Mouse (Mus musculus): ENCODE data around the gene Rnf38. TPM values are rescaled to one million over a fixed set of nuclear protein-coding genes. Genes with fewer than 3 reads are reported as not detected.

Rnf38 gene
- polyA plus RNA-seq, 1 experiment from 2014 or later, result 26.1 TPM

- no peak for TF ChIP-seq CTCF (IDR thresholded peaks at IDR 0.05)
Observed at GRCm38 (mm10) chr4:44251521-44251920, 17.9 kb upstream of the Rnf38 start.

GRCm38 (mm10) chr4:44249705-44250104, 16.1 kb upstream of the Rnf38 start:
- in situ Hi-C loops (cut with MboI; ENCODE audit: low pct_unique_long_range_greater_than_20kb), result no loop called here
- CTCF ChIA-PET, result no interaction called here
- POLR2A ChIA-PET, result no interaction called here
- ATAC-seq, result no peak
- no peaks in the 10 kb centered on the region for H3K27me3 ChIP-seq
- TF ChIP-seq CTCF (IDR thresholded peaks at IDR 0.05), result no peak
- no peak for DNase-seq (ENCODE audit: low read depth, low spot score)

More at GRCm38 (mm10) chr4:44251521-44251920, 17.9 kb upstream of the Rnf38 start:
- CTCF ChIA-PET, result no interaction called here
- no peaks in the 10 kb centered on the region for H3K27me3 ChIP-seq
- DNase-seq (ENCODE audit: low read depth, low spot score), result no peak
- ATAC-seq, result no peak
- in situ Hi-C loops (cut with MboI; ENCODE audit: low pct_unique_long_range_greater_than_20kb), result no loop called here
- POLR2A ChIA-PET, result no interaction called here

GRCm38 (mm10) chr4:44247051-44247939, 13.7 kb upstream of the Rnf38 start:
- ChIA-PET POLR2A (no interaction called here), CTCF (no interaction called here)
- DNase-seq (ENCODE audit: low read depth, low spot score), result no peak
- in situ Hi-C loops (cut with MboI; ENCODE audit: low pct_unique_long_range_greater_than_20kb), result no loop called here
- H3K27me3 ChIP-seq, result no peaks in the 10 kb centered on the region
- no peak for ATAC-seq
- no peak for TF ChIP-seq CTCF (IDR thresholded peaks at IDR 0.05)

- TF ChIP-seq CTCF (IDR thresholded peaks at IDR 0.05), result no peak
- no peak for DNase-seq (ENCODE audit: low read depth, low spot score)
- CTCF ChIA-PET, result interaction anchor here (1.5 kb wide), 1 partner anchor 38 kb away, joined by 3 read pairs; no protein-coding TSS in a partner anchor
- POLR2A ChIA-PET, result no interaction called here
- no peaks in the 10 kb centered on the region for H3K27me3 ChIP-seq
- in situ Hi-C loops (cut with MboI; ENCODE audit: low pct_unique_long_range_greater_than_20kb), result no loop called here
- no peak for ATAC-seq
Observed at GRCm38 (mm10) chr4:44246285-44246684, 12.7 kb upstream of the Rnf38 start.

GRCm38 (mm10) chr4:44241638-44242037, 8.0 kb upstream of the Rnf38 start:
- DNase-seq (ENCODE audit: low read depth, low spot score), result no peak
- in situ Hi-C loops (cut with MboI; ENCODE audit: low pct_unique_long_range_greater_than_20kb), result no loop called here
- ATAC-seq, result no peak
- CTCF ChIA-PET, result no interaction called here
- no peak for TF ChIP-seq CTCF (IDR thresholded peaks at IDR 0.05)
- H3K27me3 ChIP-seq, result no peaks in the 10 kb centered on the region
- POLR2A ChIA-PET, result no interaction called here

- CTCF ChIA-PET, result no interaction called here
- in situ Hi-C loops (cut with MboI; ENCODE audit: low pct_unique_long_range_greater_than_20kb), result no loop called here
- H3K27me3 ChIP-seq, result no peaks in the 10 kb centered on the region
- no peak for TF ChIP-seq CTCF (IDR thresholded peaks at IDR 0.05)
- DNase-seq (ENCODE audit: low read depth, low spot score), result no peak
- POLR2A ChIA-PET, result interaction anchor here (1.0 kb wide), 1 partner anchor 9 kb away, joined by 3 read pairs; no protein-coding TSS in a partner anchor
- ATAC-seq, result no peak
Observed at GRCm38 (mm10) chr4:44235946-44236345, 2.4 kb upstream of the Rnf38 start.

GRCm38 (mm10) chr4:44234004-44234866, 646 bp upstream of the Rnf38 start:
- POLR2A ChIA-PET, result interaction anchor here (1.3 kb wide), 1 partner anchor 10 kb away, joined by 4 read pairs; no protein-coding TSS in a partner anchor
- no peaks in the 10 kb centered on the region for H3K27me3 ChIP-seq
- in situ Hi-C loops (cut with MboI; ENCODE audit: low pct_unique_long_range_greater_than_20kb), result no loop called here
- ATAC-seq, result peak; percentile 99
- CTCF ChIA-PET, result no interaction called here
- no peak for TF ChIP-seq CTCF (IDR thresholded peaks at IDR 0.05)
- peak; percentile 31 for DNase-seq (ENCODE audit: low read depth, low spot score)

GRCm38 (mm10) chr4:44232771-44233712, 547 bp downstream of the Rnf38 start:
- ATAC-seq (peak; percentile 14), DNase-seq (ENCODE audit: low read depth, low spot score) (no peak)
- ChIA-PET CTCF (interaction anchor here (1.2 kb wide), 1 partner anchor 60 kb away, joined by 6 read pairs; no protein-coding TSS in a partner anchor), POLR2A (interaction anchor here (1.1 to 1.3 kb wide), 2 partner anchors 11 to 36 kb away, joined by 3 to 4 read pairs; no protein-coding TSS in a partner anchor)
- no peaks in the 10 kb centered on the region for H3K27me3 ChIP-seq
- in situ Hi-C loops (cut with MboI; ENCODE audit: low pct_unique_long_range_greater_than_20kb), result no loop called here
- TF ChIP-seq CTCF (IDR thresholded peaks at IDR 0.05), result no peak

- in situ Hi-C loops (cut with MboI; ENCODE audit: low pct_unique_long_range_greater_than_20kb), result no loop called here
- POLR2A ChIA-PET, result no interaction called here
- DNase-seq (ENCODE audit: low read depth, low spot score) (no peak), ATAC-seq (no peak)
- CTCF ChIA-PET, result no interaction called here
- no peak for TF ChIP-seq CTCF (IDR thresholded peaks at IDR 0.05)
- no peaks in the 10 kb centered on the region for H3K27me3 ChIP-seq
Observed at GRCm38 (mm10) chr4:44225128-44225527, 8.5 kb downstream of the Rnf38 start.

GRCm38 (mm10) chr4:44224141-44224540, 9.4 kb downstream of the Rnf38 start:
- ATAC-seq, result no peak
- ChIA-PET POLR2A (no interaction called here), CTCF (no interaction called here)
- DNase-seq (ENCODE audit: low read depth, low spot score), result no peak
- no peaks in the 10 kb centered on the region for H3K27me3 ChIP-seq
- in situ Hi-C loops (cut with MboI; ENCODE audit: low pct_unique_long_range_greater_than_20kb), result no loop called here
- TF ChIP-seq CTCF (IDR thresholded peaks at IDR 0.05), result no peak
